Mouse (Mus musculus) kidney, postnatal 36 days (tissue): ENCODE results near the gene Kif1b.
A peak's percentile ranks its signal among the peaks of the same experiment; 100 is the strongest.

Experiments used
- DNase-seq, 2 experiments: peaks; one replicate each; pipeline ENCODE4 v3.0.0; 2021 to 2022; ENCODE audit warnings: mixed read lengths in 2 of 2

Gene Kif1b

GRCm38 (mm10) chr4:149166957-149167611 is 140.4 kb downstream of the Kif1b start:
- peak; percentile 33 to 64 for DNase-seq

GRCm38 (mm10) chr4:149166215-149166946 is 141.1 kb downstream of the Kif1b start, which contains the start of gene Pgd:
Pgd (minus strand) TSS chr4:149166771.
- peak; percentile 99 for DNase-seq

GRCm38 (mm10) chr4:149164150-149164549 is 143.3 kb downstream of the Kif1b start:
- peak in 1 of 2 experiments; percentile 34 for DNase-seq

GRCm38 (mm10) chr4:149163196-149163595 is 144.3 kb downstream of the Kif1b start:
- DNase-seq: no peak

GRCm38 (mm10) chr4:149161166-149161565 is 146.3 kb downstream of the Kif1b start:
- DNase-seq: no peak

GRCm38 (mm10) chr4:149159891-149160290 is 147.6 kb downstream of the Kif1b start:
- DNase-seq: no peak

GRCm38 (mm10) chr4:149159203-149159602 is 148.3 kb downstream of the Kif1b start:
- no peak for DNase-seq

GRCm38 (mm10) chr4:149157415-149157973 is 150.0 kb downstream of the Kif1b start:
- no peak for DNase-seq

GRCm38 (mm10) chr4:149155711-149156110 is 151.8 kb downstream of the Kif1b start:
- DNase-seq: no peak

GRCm38 (mm10) chr4:149154859-149155258 is 152.6 kb downstream of the Kif1b start:
- no peak for DNase-seq

- no peak for DNase-seq
Observed at GRCm38 (mm10) chr4:149150721-149151120, 156.8 kb downstream of the Kif1b start.

- no peak for DNase-seq
Observed at GRCm38 (mm10) chr4:149150256-149150655, 157.2 kb downstream of the Kif1b start.

GRCm38 (mm10) chr4:149149611-149150010 is 157.9 kb downstream of the Kif1b start:
- no peak for DNase-seq

- DNase-seq: no peak
Observed at GRCm38 (mm10) chr4:149149196-149149595, 158.3 kb downstream of the Kif1b start.

- DNase-seq: no peak
Observed at GRCm38 (mm10) chr4:149148084-149148483, 159.4 kb downstream of the Kif1b start.

GRCm38 (mm10) chr4:149147528-149147927 is 160.0 kb downstream of the Kif1b start:
- no peak for DNase-seq

- DNase-seq: no peak
Observed at GRCm38 (mm10) chr4:149145151-149145550, 162.3 kb downstream of the Kif1b start.

GRCm38 (mm10) chr4:149144459-149144858 is 163.0 kb downstream of the Kif1b start:
- peak; percentile 80 to 85 for DNase-seq

GRCm38 (mm10) chr4:149143594-149143993 is 163.9 kb downstream of the Kif1b start:
- peak; percentile 24 to 40 for DNase-seq

- no peak for DNase-seq
Observed at GRCm38 (mm10) chr4:149138515-149138914, 169.0 kb downstream of the Kif1b start.

GRCm38 (mm10) chr4:149136982-149137770 is 170.3 kb downstream of the Kif1b start, which contains the start of gene Cenps:
Cenps (minus strand) TSS chr4:149137629.
- DNase-seq: peak; percentile 92 to 97

GRCm38 (mm10) chr4:149136116-149136850 is 171.2 kb downstream of the Kif1b start:
- no peak for DNase-seq
